Mouse (Mus musculus): ENCODE results near the gene Gm34653. TPM values are rescaled to one million over a fixed set of nuclear protein-coding genes. Genes with fewer than 3 reads are reported as not detected.

Gene Gm34653
- polyA plus RNA-seq, 1 experiment: not detected

DNA sequence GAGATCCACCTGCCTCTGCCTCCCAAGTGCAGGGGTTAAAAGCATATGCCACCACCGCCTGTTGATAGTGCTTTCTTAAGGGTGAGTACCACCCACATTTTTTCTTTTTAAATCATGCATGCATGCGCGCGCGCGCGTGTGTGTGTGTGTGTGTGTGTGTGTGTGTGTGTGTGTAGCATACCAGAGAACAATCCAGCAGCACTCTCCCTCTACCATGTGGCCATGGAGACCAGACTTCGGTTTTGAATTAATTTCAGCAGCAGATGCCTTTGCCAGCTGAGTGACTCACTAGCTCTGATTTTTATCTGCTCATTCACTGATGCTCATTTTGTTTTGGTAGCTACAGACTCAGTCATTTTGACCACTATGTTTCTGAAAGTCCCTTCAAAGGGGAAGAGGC lies 8.9 kb downstream of the Gm34653 start:
- no peaks in the 10 kb centered on the region for H3K4me1 ChIP-seq (ENCODE audit: control insufficient read depth, insufficient read depth, low read length)
- no peak for TF ChIP-seq CTCF (IDR thresholded peaks at IDR 0.05; ENCODE audit: low read depth, low read length)
- TF ChIP-seq POLR2A (IDR thresholded peaks at IDR 0.05; ENCODE audit: borderline replicate concordance, low read depth, low read length): no peak
- H3K4me3 ChIP-seq (ENCODE audit: insufficient read depth, low read length): no peak overlapping the region
- no peak overlapping the region for H3K27ac ChIP-seq (ENCODE audit: insufficient read depth, low read depth, low read length)

DNA sequence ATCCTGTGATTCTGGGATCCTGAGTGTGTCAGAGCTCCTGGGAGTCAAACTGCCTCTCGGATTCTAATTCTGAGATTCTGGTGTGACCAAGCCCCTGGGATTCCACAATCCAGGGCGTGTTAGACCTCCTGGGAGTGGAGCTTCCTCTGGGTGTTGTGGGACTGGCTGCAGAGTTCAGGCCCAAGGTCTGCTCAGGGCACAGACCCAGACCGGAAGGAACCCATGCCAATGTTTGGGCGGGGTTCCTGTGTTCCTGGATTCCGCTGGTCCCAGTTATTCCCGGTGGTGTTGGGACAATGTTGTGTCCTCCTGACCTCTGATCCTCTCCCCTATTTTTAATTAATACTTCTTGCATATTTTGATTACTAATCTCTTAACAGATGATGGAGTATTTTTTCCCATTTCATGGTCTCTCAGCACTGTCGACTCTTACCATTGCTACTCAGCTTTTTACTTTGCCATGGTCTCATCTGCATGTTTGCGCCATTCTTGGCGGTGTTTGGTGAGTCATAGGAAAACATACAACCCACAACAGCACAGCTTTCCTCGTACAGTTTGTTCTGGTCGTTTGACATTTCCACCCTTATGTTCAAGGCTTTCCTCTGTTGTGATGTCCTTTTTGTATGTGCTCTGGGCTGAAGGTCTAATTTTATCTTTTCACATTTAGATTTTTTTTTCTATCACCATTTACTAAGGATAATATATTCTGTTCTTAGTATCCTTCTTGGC lies 10.6 kb downstream of the Gm34653 start:
- TF ChIP-seq CTCF (IDR thresholded peaks at IDR 0.05; ENCODE audit: low read depth, low read length): no peak
- TF ChIP-seq POLR2A (IDR thresholded peaks at IDR 0.05; ENCODE audit: borderline replicate concordance, low read depth, low read length): no peak
- Histone ChIP-seq H3K4me1 (ENCODE audit: control insufficient read depth, insufficient read depth, low read length) (no peaks in the 10 kb centered on the region), H3K27ac (ENCODE audit: insufficient read depth, low read depth, low read length) (no peak overlapping the region), H3K4me3 (ENCODE audit: insufficient read depth, low read length) (no peak overlapping the region)

DNA sequence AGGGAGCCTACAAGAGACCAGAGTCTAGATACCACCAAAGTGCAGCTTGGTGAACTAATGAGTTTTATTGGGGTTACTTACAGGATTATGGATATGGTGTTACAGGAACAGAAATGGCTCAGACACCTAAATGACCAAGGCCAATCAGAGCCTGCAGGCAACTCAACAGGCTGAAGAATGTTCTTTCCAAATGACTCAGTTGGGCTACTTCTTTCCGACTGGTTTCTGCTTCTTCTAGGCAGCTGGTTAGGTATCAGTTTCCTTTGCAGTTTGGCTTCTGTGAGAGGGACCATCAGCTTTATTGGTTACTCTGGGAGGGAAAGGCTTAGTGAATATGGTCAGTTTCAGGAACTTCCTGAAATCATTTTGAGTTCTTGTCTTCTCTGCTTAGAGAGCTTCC lies 14.9 kb downstream of the Gm34653 start:
- Histone ChIP-seq H3K4me3 (ENCODE audit: insufficient read depth, low read length) (no peak overlapping the region), H3K27ac (ENCODE audit: insufficient read depth, low read depth, low read length) (no peak overlapping the region), H3K4me1 (ENCODE audit: control insufficient read depth, insufficient read depth, low read length) (no peaks in the 10 kb centered on the region)
- no peak for TF ChIP-seq POLR2A (IDR thresholded peaks at IDR 0.05; ENCODE audit: borderline replicate concordance, low read depth, low read length)
- TF ChIP-seq CTCF (IDR thresholded peaks at IDR 0.05; ENCODE audit: low read depth, low read length): no peak

DNA sequence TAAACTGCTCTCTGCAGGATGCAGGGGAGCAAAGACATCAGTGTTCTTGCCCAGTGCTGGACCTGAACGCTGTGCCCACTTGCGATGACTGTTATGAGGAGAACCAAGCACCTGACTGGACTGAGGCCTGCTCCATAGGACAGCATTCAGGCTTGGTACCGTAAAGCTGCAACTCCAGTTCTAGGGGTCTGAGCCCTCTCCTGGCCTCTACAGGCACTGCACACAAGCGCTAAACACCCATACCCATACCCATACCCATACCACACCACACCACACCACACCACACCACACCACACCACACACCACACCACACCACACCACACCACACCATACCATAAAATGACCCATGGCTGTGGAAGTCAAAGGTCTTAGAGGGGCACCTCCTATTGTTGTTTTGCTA lies 22.5 kb downstream of the Gm34653 start:
- Histone ChIP-seq H3K4me1 (ENCODE audit: control insufficient read depth, insufficient read depth, low read length) (no peaks in the 10 kb centered on the region), H3K4me3 (ENCODE audit: insufficient read depth, low read length) (no peak overlapping the region), H3K27ac (ENCODE audit: insufficient read depth, low read depth, low read length) (no peak overlapping the region)
- TF ChIP-seq CTCF (IDR thresholded peaks at IDR 0.05; ENCODE audit: low read depth, low read length): no peak
- TF ChIP-seq POLR2A (IDR thresholded peaks at IDR 0.05; ENCODE audit: borderline replicate concordance, low read depth, low read length): no peak

DNA sequence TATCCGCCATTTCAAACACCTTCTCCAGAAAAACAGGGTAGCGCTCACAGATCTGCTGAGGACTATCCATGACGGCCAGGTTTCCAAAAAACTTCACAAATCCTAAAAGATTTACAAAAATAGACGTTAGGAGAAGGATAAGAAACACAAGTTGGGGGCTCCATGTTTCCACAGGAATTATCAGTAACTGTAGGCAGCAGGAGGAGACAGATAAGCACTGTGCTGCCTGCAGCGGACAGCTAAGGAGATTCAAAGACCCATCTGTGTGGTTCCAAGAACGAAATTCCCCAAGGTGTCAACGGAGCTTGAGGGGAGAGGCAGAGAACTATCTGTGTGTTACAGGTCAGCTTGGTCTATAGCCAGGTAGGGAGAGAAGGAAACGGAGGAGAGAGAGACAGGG lies 24.9 kb downstream of the Gm34653 start:
- Histone ChIP-seq H3K27ac (ENCODE audit: insufficient read depth, low read depth, low read length) (no peak overlapping the region), H3K4me3 (ENCODE audit: insufficient read depth, low read length) (no peak overlapping the region), H3K4me1 (ENCODE audit: control insufficient read depth, insufficient read depth, low read length) (no peaks in the 10 kb centered on the region)
- TF ChIP-seq POLR2A (IDR thresholded peaks at IDR 0.05; ENCODE audit: borderline replicate concordance, low read depth, low read length) (no peak), CTCF (IDR thresholded peaks at IDR 0.05; ENCODE audit: low read depth, low read length) (no peak)

DNA sequence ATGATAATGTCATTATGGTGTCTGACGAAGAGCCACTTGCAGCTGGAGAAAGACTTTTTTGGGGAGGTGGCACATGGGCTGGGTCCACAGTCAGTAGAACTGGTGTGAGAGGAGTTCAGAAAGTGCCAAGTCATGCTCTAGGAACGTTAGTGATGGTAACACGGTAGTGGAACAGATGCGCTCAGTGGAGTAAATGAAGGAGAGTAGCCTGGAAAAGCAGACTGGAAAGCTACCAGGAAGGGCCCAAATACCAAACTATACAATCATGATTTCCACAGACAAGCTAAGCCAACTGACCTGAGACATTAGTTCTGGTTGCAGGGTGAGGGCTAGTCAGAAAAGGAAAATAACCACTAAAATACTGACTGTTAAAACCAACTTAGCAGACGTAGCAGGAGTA lies 36.9 kb downstream of the Gm34653 start:
- Histone ChIP-seq H3K4me1 (ENCODE audit: control insufficient read depth, insufficient read depth, low read length) (peaks cover 8% of the 10 kb centered on the region; the same call in 1 of the 2 replicates), H3K27ac (ENCODE audit: insufficient read depth, low read depth, low read length) (peak overlapping the region; percentile 63), H3K4me3 (ENCODE audit: insufficient read depth, low read length) (peak overlapping the region; percentile 49)
- no peak for TF ChIP-seq CTCF (IDR thresholded peaks at IDR 0.05; ENCODE audit: low read depth, low read length)
- TF ChIP-seq POLR2A (IDR thresholded peaks at IDR 0.05; ENCODE audit: borderline replicate concordance, low read depth, low read length): no peak

DNA sequence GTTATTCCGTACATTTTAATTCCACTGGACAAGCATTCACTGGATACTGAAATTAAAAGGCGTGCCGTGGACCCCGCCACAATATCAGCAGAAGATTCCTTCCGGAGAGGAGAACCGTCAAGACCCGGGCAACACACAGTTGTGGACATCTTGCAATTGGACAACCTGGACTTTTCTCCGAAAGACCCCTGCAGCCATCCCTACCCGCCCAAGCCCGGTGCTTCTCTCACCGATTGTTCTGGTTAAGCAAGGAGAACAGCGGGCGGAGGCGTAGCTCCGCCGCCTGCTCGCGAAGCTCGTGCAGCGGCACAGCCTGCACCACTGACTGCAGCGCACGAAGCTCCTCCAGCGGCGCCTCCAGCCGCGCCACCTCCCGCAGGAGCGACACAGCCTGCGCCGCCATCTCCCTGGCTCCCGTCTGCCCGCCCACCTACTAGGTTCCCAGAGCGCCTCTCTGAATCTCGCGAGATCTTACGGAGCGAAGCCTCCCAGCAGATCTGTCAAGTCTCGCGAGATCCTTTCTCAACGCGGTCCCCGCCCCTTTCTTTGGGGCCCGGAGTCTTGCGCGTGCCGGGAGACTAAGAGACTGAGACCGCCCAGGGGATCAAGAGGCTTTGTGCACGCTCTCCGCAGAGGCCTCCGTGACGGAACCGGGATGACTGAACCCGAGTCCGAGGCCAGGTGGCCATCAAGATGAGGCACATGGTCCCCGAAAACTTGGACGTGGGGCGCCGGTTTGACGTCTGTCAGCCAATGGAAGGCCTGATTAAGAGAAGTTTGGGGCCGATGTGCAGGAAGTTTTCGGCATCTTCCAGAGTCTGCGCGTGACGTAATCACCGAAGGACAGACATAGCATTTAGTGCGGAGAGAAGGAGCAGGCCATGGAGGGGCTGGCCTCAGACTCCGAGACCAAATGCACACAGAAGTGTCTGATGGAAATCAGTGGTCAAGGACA lies 38.0 kb downstream of the Gm34653 start:
- peak overlapping the region; percentile 63 for H3K27ac ChIP-seq (ENCODE audit: insufficient read depth, low read depth, low read length)
- peak; percentile 78 for TF ChIP-seq POLR2A (IDR thresholded peaks at IDR 0.05; ENCODE audit: borderline replicate concordance, low read depth, low read length)
- no peak for TF ChIP-seq CTCF (IDR thresholded peaks at IDR 0.05; ENCODE audit: low read depth, low read length)
- H3K4me3 ChIP-seq (ENCODE audit: insufficient read depth, low read length): peak overlapping the region; percentile 72
- peaks cover 8% of the 10 kb centered on the region; the same call in 1 of the 2 replicates for H3K4me1 ChIP-seq (ENCODE audit: control insufficient read depth, insufficient read depth, low read length)

DNA sequence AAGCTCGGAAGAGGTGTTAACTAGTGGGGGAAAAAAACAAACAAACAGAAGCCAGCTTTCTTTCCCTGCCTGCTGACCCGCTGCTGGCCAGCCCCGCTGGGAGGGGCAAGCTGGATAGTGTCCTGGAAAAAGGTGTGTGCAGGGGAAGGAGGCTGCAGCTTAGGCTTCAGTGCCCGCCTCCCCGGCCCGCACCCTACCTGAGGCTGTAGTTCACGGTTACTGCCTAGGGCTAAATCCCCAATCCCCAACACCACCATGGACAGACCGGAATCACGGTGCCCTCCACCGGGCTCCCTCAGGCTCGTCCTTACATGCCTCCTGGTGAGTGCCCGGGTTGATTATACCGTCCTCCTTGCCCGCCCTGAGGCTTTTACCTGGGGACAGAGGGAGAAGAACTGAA lies 41.5 kb downstream of the Gm34653 start, which contains the start of gene Cutal:
Gene Cutal (plus strand): TSS at position 126 of the 400 bp plus-strand sequence.
- Histone ChIP-seq H3K4me1 (ENCODE audit: control insufficient read depth, insufficient read depth, low read length) (peaks cover 6% of the 10 kb centered on the region), H3K27ac (ENCODE audit: insufficient read depth, low read depth, low read length) (no peak within 1 kb of the TSS), H3K4me3 (ENCODE audit: insufficient read depth, low read length) (no peak within 1 kb of the TSS)
- TF ChIP-seq CTCF (IDR thresholded peaks at IDR 0.05; ENCODE audit: low read depth, low read length) (no peak), POLR2A (IDR thresholded peaks at IDR 0.05; ENCODE audit: borderline replicate concordance, low read depth, low read length) (no peak)

DNA sequence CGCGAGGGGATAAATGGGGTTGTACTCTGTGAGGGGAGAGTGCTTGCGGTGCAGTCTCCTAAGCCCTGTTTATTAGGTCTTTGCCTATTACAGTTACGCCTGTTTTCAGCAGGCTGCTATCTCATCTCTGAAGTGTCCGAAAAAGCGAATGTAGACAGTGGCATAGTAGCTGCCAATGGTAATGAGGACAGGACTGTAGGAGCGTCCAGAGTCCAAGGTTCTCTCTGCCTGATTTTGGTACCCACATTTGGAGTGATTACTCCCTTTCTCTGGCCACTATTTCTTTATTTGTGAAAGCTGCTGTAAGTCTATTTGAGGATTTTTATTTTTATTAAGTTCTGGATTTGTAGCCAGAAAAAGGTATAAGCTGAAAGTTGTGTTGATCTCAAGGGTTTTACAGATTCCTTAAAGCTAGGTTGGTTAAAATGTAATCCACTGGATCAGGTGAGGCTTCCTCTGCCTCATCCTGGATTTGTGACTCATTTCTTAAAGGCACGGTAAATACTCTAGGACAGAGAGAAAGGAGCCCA lies 42.1 kb downstream of the Gm34653 start, which contains the start of gene Psmd5:
Gene Psmd5 (minus strand): TSS at position 153 of the 530 bp plus-strand sequence.
- H3K27ac ChIP-seq (ENCODE audit: insufficient read depth, low read depth, low read length): no peak within 1 kb of the TSS
- no peak within 1 kb of the TSS for H3K4me3 ChIP-seq (ENCODE audit: insufficient read depth, low read length)
- TF ChIP-seq POLR2A (IDR thresholded peaks at IDR 0.05; ENCODE audit: borderline replicate concordance, low read depth, low read length): no peak
- no peak for TF ChIP-seq CTCF (IDR thresholded peaks at IDR 0.05; ENCODE audit: low read depth, low read length)
- H3K4me1 ChIP-seq (ENCODE audit: control insufficient read depth, insufficient read depth, low read length): peaks cover 6% of the 10 kb centered on the region

All from bone marrow macrophage, adult 2 months (primary cell).